30 mouse cellular contexts compared by ENCODE assay signal in the genomic region with DNA sequence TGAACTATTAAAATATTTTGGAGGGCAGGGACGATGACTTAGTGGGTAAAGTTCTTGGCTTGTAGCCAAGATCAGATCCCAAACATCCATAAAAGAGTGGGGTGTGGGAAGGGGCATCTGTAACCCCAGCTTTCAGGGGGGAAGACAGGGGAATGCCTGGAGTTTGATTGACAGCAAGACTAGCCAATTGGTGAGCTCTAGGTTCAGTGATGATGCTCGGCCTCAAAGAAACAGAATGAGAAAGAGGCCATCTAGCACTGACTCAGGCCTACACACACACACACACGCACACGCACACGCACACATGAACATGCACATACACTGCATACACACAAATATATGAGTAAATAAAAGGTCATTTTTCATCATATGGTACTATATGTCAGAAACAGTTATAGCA. TPM values are rescaled to one million over a fixed set of nuclear protein-coding genes. Genes with fewer than 3 reads are reported as not detected.
DNase-seq lines count a peak whose midpoint lies in the region; ATAC-seq and TF ChIP-seq lines count a peak whose summit lies in the region.
"Had no signal": no experiment of that assay in that cellular context is flagged by ENCODE, and none has a peak within 500 bp of the region (broad histone marks: within the 10 kb centered on the region; RNA-seq: fewer than 3 reads in every experiment).

No protein-coding gene starts in this region.

- H3K27ac ChIP-seq in hindbrain, embryonic 10.5 days, result no peak overlapping the region
- H3K27ac ChIP-seq in hindbrain, postnatal 0 days, result no peak overlapping the region
- H3K27ac ChIP-seq: embryonic facial prominence, embryonic 10.5 days; embryonic facial prominence, embryonic 12.5 days; forebrain, embryonic 13.5 days; forebrain, embryonic 15.5 days had no signal

- H3K4me3 ChIP-seq in hindbrain, embryonic 10.5 days, result no peak overlapping the region
- no peak overlapping the region for H3K4me3 ChIP-seq in hindbrain, postnatal 0 days (ENCODE audit: low read length)
- H3K4me3 ChIP-seq: embryonic facial prominence, embryonic 10.5 days; embryonic facial prominence, embryonic 12.5 days; forebrain, embryonic 13.5 days; forebrain, embryonic 15.5 days had no signal

- no peak for TF ChIP-seq CTCF in hindbrain, postnatal 0 days (IDR thresholded peaks at IDR 0.05; ENCODE audit: low read depth)

- WGBS in hindbrain, embryonic 10.5 days, result 94% methylated on average over 5 of the region's 5 CpGs
- 86% methylated on average over 5 of the region's 5 CpGs for WGBS in hindbrain, postnatal 0 days

- no peaks in the 10 kb centered on the region for H3K36me3 ChIP-seq in hindbrain, embryonic 10.5 days
- H3K36me3 ChIP-seq in hindbrain, postnatal 0 days (ENCODE audit: insufficient read depth, low read length), result no peaks in the 10 kb centered on the region
- H3K36me3 ChIP-seq: embryonic facial prominence, embryonic 10.5 days; embryonic facial prominence, embryonic 12.5 days; forebrain, embryonic 15.5 days had no signal

- peaks cover 34% of the 10 kb centered on the region for H3K4me1 ChIP-seq in hindbrain, embryonic 10.5 days (replicated peaks)
- H3K4me1 ChIP-seq in hindbrain, postnatal 0 days (ENCODE audit: insufficient read depth, low read length), result no peaks in the 10 kb centered on the region

- no peaks in the 10 kb centered on the region for H3K9me3 ChIP-seq in hindbrain, embryonic 10.5 days
- no peaks in the 10 kb centered on the region for H3K9me3 ChIP-seq in hindbrain, postnatal 0 days (ENCODE audit: low read length)
- H3K9me3 ChIP-seq: embryonic facial prominence, embryonic 10.5 days; embryonic facial prominence, embryonic 12.5 days; forebrain, embryonic 13.5 days; forebrain, embryonic 15.5 days had no signal

- no peak overlapping the region for H3K9ac ChIP-seq in hindbrain, postnatal 0 days (replicated peaks; ENCODE audit: low read length)
- H3K9ac ChIP-seq: embryonic facial prominence, embryonic 12.5 days; forebrain, embryonic 13.5 days; forebrain, embryonic 15.5 days; forebrain, postnatal 0 days had no signal

- H3K27me3 ChIP-seq in hindbrain, embryonic 10.5 days (ENCODE audit: insufficient read depth, poor library complexity, severe bottlenecking), result peaks cover 18% of the 10 kb centered on the region; the same call in 1 of the 2 replicates
- H3K27me3 ChIP-seq in hindbrain, postnatal 0 days (ENCODE audit: insufficient read depth, low read length), result no peaks in the 10 kb centered on the region
- H3K27me3 ChIP-seq: embryonic facial prominence, embryonic 12.5 days; forebrain, embryonic 13.5 days; forebrain, embryonic 15.5 days; Patski had no signal

- DNase-seq in cerebellum, adult 9-11 months, result peak; percentile 40
- no peak for DNase-seq in cerebellum, adult 8-10 months
- DNase-seq in hindbrain, embryonic 10.5 days (ENCODE audit: low spot score), result peak; percentile 1
- DNase-seq in hindbrain, postnatal 0 days (ENCODE audit: low spot score), result no peak
- DNase-seq in ES-CJ7 (ENCODE audit: low read depth, low spot score), result peak; percentile 66
- DNase-seq in R1 (ENCODE audit: low read depth, low spot score), result peak; percentile 79
- DNase-seq in right cerebral cortex, adult 2 months (ENCODE audit: low spot score in 2 of 2), result no peak
- DNase-seq in lung, postnatal 10 days, result no peak
- DNase-seq: adrenal gland, adult 8-10 months; adrenal gland, postnatal 14 days; adrenal gland, postnatal 36 days; B cell, adult 2 months; cerebellum, adult 11-12 months; cerebellum, postnatal 10 days; cerebellum, postnatal 25 days; forebrain, postnatal 0 days had no signal

- no peak for ATAC-seq in hindbrain, postnatal 0 days
- ATAC-seq: activated CD4-positive, CD25-positive, alpha-beta regulatory T cell, adult 4 months; CD4-positive, CD25-positive, alpha-beta regulatory T cell, adult 4 months; forebrain, embryonic 13.5 days; forebrain, embryonic 15.5 days; forebrain, postnatal 0 days; Patski had no signal

- H3K4me2 ChIP-seq in hindbrain, postnatal 0 days (ENCODE audit: low read depth, low read length), result no peak overlapping the region
- H3K4me2 ChIP-seq: embryonic facial prominence, embryonic 12.5 days; forebrain, embryonic 13.5 days; forebrain, embryonic 15.5 days had no signal

RNA-seq across cellular contexts. Expression of a gene that starts 5.2 kb away (rescaled TPM):
- polyA plus RNA-seq in hindbrain, embryonic 10.5 days (2016; fragmentation: Nextera tagmentation; extraction: Ambion mirVana), result 20.5 and 29.2 TPM in 2 replicates
- total RNA-seq in hindbrain, postnatal 0 days (2014; rRNA removed), result 69.0 and 73.9 TPM in 2 replicates
- polyA plus RNA-seq in hindbrain, postnatal 0 days (2015; fragmentation: Nextera tagmentation; extraction: Ambion mirVana), result 34.1 and 35.7 TPM in 2 replicates

RNA-seq across cellular contexts. Expression of a gene that starts 33.6 kb away (rescaled TPM):
- polyA plus RNA-seq in hindbrain, embryonic 10.5 days (2016; fragmentation: Nextera tagmentation; extraction: Ambion mirVana), result 34.4 and 37.9 TPM in 2 replicates
- 13.9 and 20.7 TPM in 2 replicates for total RNA-seq in hindbrain, postnatal 0 days (2014; rRNA removed)
- polyA plus RNA-seq in hindbrain, postnatal 0 days (2015; fragmentation: Nextera tagmentation; extraction: Ambion mirVana), result 62.3 and 64.9 TPM in 2 replicates

RNA-seq across cellular contexts. Expression of a gene that starts 33.7 kb away (rescaled TPM):
- polyA plus RNA-seq in hindbrain, embryonic 10.5 days (2016; fragmentation: Nextera tagmentation; extraction: Ambion mirVana), result 11.1 and 11.5 TPM in 2 replicates
- total RNA-seq in hindbrain, postnatal 0 days (2014; rRNA removed), result 4.3 and 7.1 TPM in 2 replicates
- 11.2 and 12.2 TPM in 2 replicates for polyA plus RNA-seq in hindbrain, postnatal 0 days (2015; fragmentation: Nextera tagmentation; extraction: Ambion mirVana)

RNA-seq across cellular contexts. Expression of a gene that starts 47.7 kb away (rescaled TPM):
- not detected in 2 replicates for polyA plus RNA-seq in hindbrain, embryonic 10.5 days (2016; fragmentation: Nextera tagmentation; extraction: Ambion mirVana)
- total RNA-seq in hindbrain, postnatal 0 days (2014; rRNA removed), result not detected in 2 replicates
- polyA plus RNA-seq in hindbrain, postnatal 0 days (2015; fragmentation: Nextera tagmentation; extraction: Ambion mirVana), result not detected in 2 replicates
- total RNA-seq: adrenal gland, adult 18-20 months; adrenal gland, adult 8-10 months; adrenal gland, postnatal 14 days; adrenal gland, postnatal 36 days; CH12.LX; ES-E14; forebrain, postnatal 0 days had no signal
- polyA plus RNA-seq: activated CD4-positive, CD25-positive, alpha-beta regulatory T cell, adult 4 months; CD4-positive, CD25-positive, alpha-beta regulatory T cell, adult 4 months; cerebellum, adult 2 months; cortical plate, adult 2 months; embryonic facial prominence, embryonic 10.5 days; embryonic facial prominence, embryonic 12.5 days; embryonic facial prominence, embryonic 14.5 days; forebrain, embryonic 11.5 days; forebrain, embryonic 13.5 days; forebrain, embryonic 15.5 days; forebrain, postnatal 0 days; Patski had no signal

RNA-seq across cellular contexts. Expression of a gene that starts 47.7 kb away (rescaled TPM):
- polyA plus RNA-seq in hindbrain, embryonic 10.5 days (2016; fragmentation: Nextera tagmentation; extraction: Ambion mirVana), result 44.7 and 49.0 TPM in 2 replicates
- 10.2 and 10.8 TPM in 2 replicates for total RNA-seq in hindbrain, postnatal 0 days (2014; rRNA removed)
- polyA plus RNA-seq in hindbrain, postnatal 0 days (2015; fragmentation: Nextera tagmentation; extraction: Ambion mirVana), result 31.4 and 33.9 TPM in 2 replicates

Comparison
In these comparisons a context has a peak if more than half of its experiments do, and no peak if none do; other contexts are left out.
1. DNase-seq: peak in cerebellum, adult 9-11 months (single experiment), hindbrain, embryonic 10.5 days (single experiment), ES-CJ7 (single experiment) and R1 (single experiment); none in cerebellum, adult 8-10 months (single experiment), hindbrain, postnatal 0 days (single experiment), right cerebral cortex, adult 2 months (0 of 2) and lung, postnatal 10 days (single experiment).